Mouse (Mus musculus) layer of hippocampus, adult 9-11 months (tissue): ENCODE measurements at regions not wholly inside any gene's neighbourhood (a gene's known extent, or its start where the extent isn't known, plus 50 kb on each side); places are given as distances from the start of the nearest gene placed in this dataset.

ENCODE experiments used
- DNase-seq: peaks from one replicate; pipeline ENCODE4 v3.0.0; 2022

- DNase-seq: no peak
These were observed 660.2 kb downstream of the Magi1 start for GRCm38 (mm10) chr6:93623541-93623940.

GRCm38 (mm10) chr6:93616926-93617325 lies 666.8 kb downstream of the Magi1 start:
- DNase-seq: no peak

GRCm38 (mm10) chr6:93600376-93600775 lies 657.1 kb upstream of the Adamts9 start:
- DNase-seq: no peak

- no peak for DNase-seq
These were observed 656.1 kb upstream of the Adamts9 start for GRCm38 (mm10) chr6:93599371-93599770.

- DNase-seq: no peak
These were observed 646.6 kb upstream of the Adamts9 start for GRCm38 (mm10) chr6:93589935-93590334.

GRCm38 (mm10) chr6:93586871-93587270 lies 643.6 kb upstream of the Adamts9 start:
- DNase-seq: no peak

GRCm38 (mm10) chr6:93581141-93581540 lies 637.8 kb upstream of the Adamts9 start:
- no peak for DNase-seq

- DNase-seq: no peak
These were observed 637.4 kb upstream of the Adamts9 start for GRCm38 (mm10) chr6:93580716-93581115.

- no peak for DNase-seq
These were observed 632.0 kb upstream of the Adamts9 start for GRCm38 (mm10) chr6:93575249-93575648.

GRCm38 (mm10) chr6:93573679-93574635 lies 630.7 kb upstream of the Adamts9 start:
- DNase-seq: peak; percentile 83

- DNase-seq: no peak
These were observed 626.6 kb upstream of the Adamts9 start for GRCm38 (mm10) chr6:93569866-93570265.

- DNase-seq: no peak
These were observed 625.9 kb upstream of the Adamts9 start for GRCm38 (mm10) chr6:93569211-93569610.

GRCm38 (mm10) chr6:93566661-93567060 lies 623.4 kb upstream of the Adamts9 start:
- no peak for DNase-seq

- DNase-seq: no peak
These were observed 605.0 kb upstream of the Adamts9 start for GRCm38 (mm10) chr6:93548311-93548710.

GRCm38 (mm10) chr6:93544246-93544645 lies 601.0 kb upstream of the Adamts9 start:
- no peak for DNase-seq

GRCm38 (mm10) chr6:93543354-93544129 lies 600.2 kb upstream of the Adamts9 start:
- DNase-seq: no peak

- DNase-seq: peak; percentile 30
These were observed 596.3 kb upstream of the Adamts9 start for GRCm38 (mm10) chr6:93539583-93539982.

GRCm38 (mm10) chr6:93539171-93539570 lies 595.9 kb upstream of the Adamts9 start:
- DNase-seq: no peak

GRCm38 (mm10) chr6:93537971-93538370 lies 594.7 kb upstream of the Adamts9 start:
- DNase-seq: no peak

GRCm38 (mm10) chr6:93537126-93537525 lies 593.8 kb upstream of the Adamts9 start:
- no peak for DNase-seq

- no peak for DNase-seq
These were observed 570.5 kb upstream of the Adamts9 start for GRCm38 (mm10) chr6:93513818-93514217.

GRCm38 (mm10) chr6:93509857-93510256 lies 566.6 kb upstream of the Adamts9 start:
- no peak for DNase-seq

- DNase-seq: no peak
These were observed 554.5 kb upstream of the Adamts9 start for GRCm38 (mm10) chr6:93497824-93498223.

GRCm38 (mm10) chr6:93488441-93488955 lies 545.2 kb upstream of the Adamts9 start:
- peak; percentile 15 for DNase-seq
